Mouse (Mus musculus) retina, postnatal 1 day (tissue): ENCODE measurements around the gene Arhgap8.

Experiments used
- DNase-seq: peaks from one replicate; pipeline ENCODE4 v3.0.0-alpha.2; 2012

The Arhgap8 gene

GRCm38 (mm10) chr15:84719791-84720190 is at the start of gene Arhgap8:
Gene Arhgap8, plus strand, starts transcription at chr15:84720052.
- DNase-seq, result peak; percentile 19

GRCm38 (mm10) chr15:84670657-84671055 is 49.2 kb upstream of the Arhgap8 start:
- no peak for DNase-seq

GRCm38 (mm10) chr15:84671401-84672307 is 48.2 kb upstream of the Arhgap8 start:
- DNase-seq, result peak; percentile 70

- DNase-seq, result no peak
Measured at GRCm38 (mm10) chr15:84672308-84672615, 47.6 kb upstream of the Arhgap8 start.

- DNase-seq, result no peak
Measured at GRCm38 (mm10) chr15:84672616-84673015, 47.2 kb upstream of the Arhgap8 start.

GRCm38 (mm10) chr15:84674329-84675067 is 45.4 kb upstream of the Arhgap8 start:
- no peak for DNase-seq

GRCm38 (mm10) chr15:84675317-84675716 is 44.5 kb upstream of the Arhgap8 start:
- DNase-seq, result no peak

GRCm38 (mm10) chr15:84677943-84678342 is 41.9 kb upstream of the Arhgap8 start:
- no peak for DNase-seq

- DNase-seq, result no peak
Measured at GRCm38 (mm10) chr15:84679090-84679489, 40.8 kb upstream of the Arhgap8 start.

- no peak for DNase-seq
Measured at GRCm38 (mm10) chr15:84679794-84680193, 40.1 kb upstream of the Arhgap8 start.

- peak; percentile 83 for DNase-seq
Measured at GRCm38 (mm10) chr15:84680545-84681454, 39.1 kb upstream of the Arhgap8 start.

GRCm38 (mm10) chr15:84681455-84682193 is 38.2 kb upstream of the Arhgap8 start:
- peak; percentile 70 for DNase-seq

- DNase-seq, result no peak
Measured at GRCm38 (mm10) chr15:84682206-84682605, 37.6 kb upstream of the Arhgap8 start.

GRCm38 (mm10) chr15:84682821-84683220 is 37.0 kb upstream of the Arhgap8 start:
- DNase-seq, result no peak

GRCm38 (mm10) chr15:84684520-84684919 is 35.3 kb upstream of the Arhgap8 start:
- no peak for DNase-seq

- no peak for DNase-seq
Measured at GRCm38 (mm10) chr15:84685417-84685816, 34.4 kb upstream of the Arhgap8 start.

- DNase-seq, result no peak
Measured at GRCm38 (mm10) chr15:84687904-84688303, 31.9 kb upstream of the Arhgap8 start.

- no peak for DNase-seq
Measured at GRCm38 (mm10) chr15:84689356-84689755, 30.5 kb upstream of the Arhgap8 start.

- no peak for DNase-seq
Measured at GRCm38 (mm10) chr15:84691513-84691912, 28.3 kb upstream of the Arhgap8 start.

GRCm38 (mm10) chr15:84692645-84693044 is 27.2 kb upstream of the Arhgap8 start:
- no peak for DNase-seq

- no peak for DNase-seq
Measured at GRCm38 (mm10) chr15:84696021-84696420, 23.8 kb upstream of the Arhgap8 start.

- no peak for DNase-seq
Measured at GRCm38 (mm10) chr15:84697611-84698011, 22.2 kb upstream of the Arhgap8 start.
